Mouse (Mus musculus): ENCODE data around the gene Arf6. TPM values are rescaled to one million over a fixed set of nuclear protein-coding genes. Genes with fewer than 3 reads are reported as not detected.
"Not testable (repeated sequence)": the region's sequence is repeated elsewhere in the genome, so short reads cannot be mapped to it uniquely, and the experiment has no call there.

The Arf6 gene
- total RNA-seq, 2 experiments from 2014 or later: 56.8 to 58.9 TPM

DNA sequence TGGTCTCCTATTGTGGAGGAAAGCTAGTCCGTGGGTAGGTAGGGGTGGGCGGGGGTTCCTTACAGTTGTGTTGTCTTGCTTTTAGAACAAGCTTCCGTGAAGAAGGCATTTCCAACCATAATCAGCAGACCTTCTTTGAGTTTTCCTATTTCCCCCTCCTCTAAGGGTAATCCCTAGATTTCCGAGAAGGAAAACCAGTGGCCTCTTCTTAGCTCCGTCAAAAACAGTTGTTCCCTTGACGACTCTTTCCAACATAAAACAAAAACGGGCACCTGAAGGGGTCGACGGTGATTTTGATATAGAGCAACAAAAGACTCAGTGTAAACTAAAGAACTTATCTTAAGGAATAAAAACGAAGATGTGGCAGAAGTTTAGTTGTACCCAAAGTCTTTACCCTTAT lies 10.0 kb upstream of the Arf6 start:
- no peak for DNase-seq (ENCODE audit: extremely low spot score in 1 of 2, low spot score in 2 of 2)
- Histone ChIP-seq H3K27ac (peak overlapping the region; percentile 83), H3K4me3 (peak overlapping the region; percentile 64)
- intact Hi-C loops (cut with DNase I): loop anchor here (2.0 kb wide), 1 partner anchor 321 kb away; no protein-coding TSS in a partner anchor
- no peak for TF ChIP-seq CTCF (IDR thresholded peaks at IDR 0.05)

DNA sequence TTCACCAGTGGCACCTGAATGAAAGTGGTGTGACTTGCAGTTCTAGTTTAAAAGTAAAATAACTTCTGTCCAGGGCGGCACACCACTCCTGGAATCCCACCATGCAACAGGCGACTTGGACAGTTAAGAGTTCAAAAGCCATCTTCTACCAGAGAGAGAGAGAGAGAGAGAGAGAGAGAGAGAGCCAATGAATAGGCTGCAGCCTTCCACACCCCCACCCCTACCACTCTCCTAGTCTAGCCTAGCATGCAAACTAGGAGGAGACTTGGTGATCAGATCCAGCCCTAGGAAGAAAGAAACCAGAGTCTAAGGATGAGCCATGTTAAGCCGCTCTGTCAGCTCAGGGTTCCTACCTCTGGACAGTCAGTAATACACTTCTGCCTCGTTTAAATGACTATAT lies 9.6 kb upstream of the Arf6 start:
- intact Hi-C loops (cut with DNase I): no loop called here
- DNase-seq (ENCODE audit: extremely low spot score in 1 of 2, low spot score in 2 of 2): no peak
- H3K27ac ChIP-seq: no peak overlapping the region; the same call in 1 of the 2 replicates
- no peak for TF ChIP-seq CTCF (IDR thresholded peaks at IDR 0.05)
- no peak overlapping the region; the same call in 1 of the 2 replicates for H3K4me3 ChIP-seq

DNA sequence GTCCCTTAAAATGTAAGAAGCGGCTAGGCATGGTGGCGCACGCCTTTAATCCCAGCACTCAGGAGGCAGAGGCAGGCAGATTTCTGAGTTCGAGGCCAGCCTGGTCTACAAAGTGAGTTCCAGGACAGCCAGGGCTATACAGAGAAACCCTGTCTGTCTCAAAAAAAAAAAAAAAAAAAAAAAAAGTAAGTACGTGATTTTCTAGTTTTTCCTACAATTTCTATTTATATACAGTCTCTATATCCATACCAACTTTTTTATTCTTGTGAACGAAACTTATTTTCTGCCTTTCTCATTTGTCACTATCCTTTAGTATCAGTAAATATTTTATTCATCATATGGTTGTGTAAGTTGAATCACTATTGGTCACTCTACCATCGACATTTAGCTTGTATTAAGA lies 8.8 kb upstream of the Arf6 start:
- DNase-seq (ENCODE audit: extremely low spot score in 1 of 2, low spot score in 2 of 2); H3K27ac ChIP-seq; intact Hi-C loops (cut with DNase I); H3K4me3 ChIP-seq: not testable (repeated sequence)

DNA sequence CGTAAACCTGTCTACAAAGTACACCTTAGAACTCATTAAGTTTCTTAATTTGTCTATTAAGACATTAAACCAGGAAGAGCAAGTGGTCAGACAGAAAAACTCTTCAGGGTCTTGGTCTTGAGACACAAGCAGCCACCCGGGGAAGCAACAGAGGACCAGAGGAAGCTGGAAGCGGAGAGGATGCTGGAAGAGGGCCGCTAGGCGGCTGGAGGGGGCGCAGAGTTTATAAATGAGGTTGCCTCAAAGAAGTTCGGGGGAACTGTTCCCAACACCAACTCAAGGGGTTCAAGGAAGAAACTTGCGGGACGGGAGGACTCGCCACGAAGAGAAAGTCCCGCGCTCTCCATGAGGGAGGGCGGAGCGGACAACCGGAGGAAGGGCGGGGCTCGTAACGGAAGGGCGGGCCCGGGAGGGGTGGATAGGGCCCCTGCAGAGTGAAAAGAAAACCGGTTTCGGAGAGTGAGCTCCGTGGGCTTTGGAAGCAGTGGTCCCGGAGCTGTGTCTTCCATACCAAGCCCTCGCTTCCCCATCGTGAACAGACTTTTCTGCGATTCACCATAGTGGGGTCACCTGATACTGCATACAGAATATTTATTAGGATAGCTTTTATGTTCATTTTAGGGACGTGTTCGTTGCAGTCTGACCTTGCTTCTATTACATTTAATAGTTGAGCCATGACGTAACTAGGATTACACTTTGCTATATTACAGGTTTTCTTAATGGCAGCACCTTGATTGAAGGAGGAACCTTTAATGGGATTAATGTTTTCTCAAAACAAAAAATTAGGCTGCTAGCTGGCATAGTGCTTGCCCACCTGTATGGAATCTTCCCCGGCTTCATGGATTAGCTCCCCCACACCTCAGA lies 7.8 kb upstream of the Arf6 start:
- H3K27ac ChIP-seq: peak overlapping the region; percentile 81
- TF ChIP-seq CTCF (IDR thresholded peaks at IDR 0.05): peak; percentile 28
- intact Hi-C loops (cut with DNase I): no loop called here

DNA sequence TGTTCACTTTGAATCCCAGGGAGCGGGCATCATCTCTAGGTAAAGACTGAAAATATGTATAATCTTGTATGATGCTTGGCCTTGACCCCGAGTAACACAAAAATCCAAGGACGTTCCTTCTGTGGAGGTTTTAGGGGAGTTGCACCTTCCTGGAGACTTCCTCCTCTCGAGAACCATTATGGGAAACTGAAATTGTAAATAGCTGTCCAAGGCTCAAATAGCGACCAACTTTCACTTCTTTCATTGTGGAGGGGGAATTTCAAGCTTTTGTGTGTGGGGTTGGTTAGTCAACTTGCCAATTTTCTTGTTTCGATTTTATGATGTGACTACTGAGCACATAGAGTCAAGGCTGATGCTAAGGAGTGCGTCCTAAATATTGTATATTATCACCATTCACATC lies 6.2 kb upstream of the Arf6 start:
- DNase-seq (ENCODE audit: extremely low spot score in 1 of 2, low spot score in 2 of 2): no peak
- Histone ChIP-seq H3K4me3 (no peak overlapping the region), H3K27ac (no peak overlapping the region)
- no peak for TF ChIP-seq CTCF (IDR thresholded peaks at IDR 0.05)
- intact Hi-C loops (cut with DNase I): no loop called here

More for the DNA sequence above, 7.8 kb upstream of the Arf6 start:
- peak overlapping the region; percentile 60 for H3K4me3 ChIP-seq
- DNase-seq (ENCODE audit: extremely low spot score in 1 of 2, low spot score in 2 of 2): peak; percentile 65 to 71

DNA sequence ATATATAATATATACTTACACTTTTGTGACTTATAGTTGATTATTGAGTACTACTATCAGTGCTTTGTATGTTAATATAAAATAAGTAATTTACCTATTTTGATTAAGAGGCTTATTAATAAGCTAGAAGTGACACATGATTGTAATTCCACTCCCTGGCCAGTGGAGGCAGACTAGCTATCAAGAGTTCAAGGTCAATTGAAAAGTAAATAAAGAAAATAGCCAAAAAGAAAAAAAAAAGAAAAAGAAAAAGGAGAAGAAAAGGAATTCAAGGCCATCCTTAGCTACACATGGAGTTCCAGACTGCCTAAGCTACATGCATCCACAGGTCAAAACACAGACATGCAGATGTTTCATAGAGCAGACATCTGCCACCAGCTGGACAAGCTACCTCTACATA lies 5.5 kb upstream of the Arf6 start:
- DNase-seq (ENCODE audit: extremely low spot score in 1 of 2, low spot score in 2 of 2): no peak
- intact Hi-C loops (cut with DNase I): no loop called here
- no peak overlapping the region for H3K4me3 ChIP-seq
- no peak overlapping the region for H3K27ac ChIP-seq
- peak; percentile 52 for TF ChIP-seq CTCF (IDR thresholded peaks at IDR 0.05)

DNA sequence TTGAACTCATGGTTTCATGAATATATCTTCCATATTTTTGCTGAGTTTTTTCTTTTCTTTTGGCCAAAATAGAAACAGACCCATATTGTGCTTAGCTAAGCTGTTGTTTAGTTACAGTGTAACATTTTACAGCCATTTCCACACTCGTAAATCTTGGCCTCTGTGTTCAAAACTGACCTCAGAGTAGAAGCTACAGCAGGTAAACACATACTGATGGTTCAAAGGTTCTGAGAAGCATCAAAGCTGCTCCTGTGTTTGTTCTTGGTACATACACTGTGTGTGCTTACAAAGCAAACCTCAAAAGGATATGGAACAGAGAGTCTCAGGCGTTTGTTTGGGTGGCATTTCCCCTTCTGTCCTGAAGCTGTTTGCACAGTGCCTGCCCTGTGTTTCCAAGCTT lies 4.4 kb upstream of the Arf6 start:
- no peak overlapping the region for H3K27ac ChIP-seq
- no peak for DNase-seq (ENCODE audit: extremely low spot score in 1 of 2, low spot score in 2 of 2)
- TF ChIP-seq CTCF (IDR thresholded peaks at IDR 0.05): no peak
- intact Hi-C loops (cut with DNase I): no loop called here
- H3K4me3 ChIP-seq: no peak overlapping the region

DNA sequence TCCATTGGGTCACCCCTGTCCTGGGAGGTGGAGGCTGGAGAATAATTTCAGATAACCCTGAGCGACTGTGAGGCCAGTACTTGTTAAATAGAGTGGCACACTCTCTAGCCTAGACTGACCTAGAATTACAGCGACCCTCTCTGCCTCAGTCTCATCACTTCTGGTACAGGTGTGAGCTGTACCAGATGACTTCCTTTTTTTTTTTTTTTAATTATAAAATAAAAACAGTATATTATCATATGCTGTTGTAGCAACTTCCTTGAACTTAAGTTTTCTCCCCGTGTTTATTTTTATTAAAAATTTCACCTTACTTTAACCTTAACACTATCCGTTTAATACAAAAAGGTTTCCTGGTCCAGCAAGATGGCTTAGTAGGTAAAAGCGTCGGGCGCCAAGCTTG lies 1.0 kb upstream of the Arf6 start:
- peak overlapping the region; percentile 96 for H3K27ac ChIP-seq
- H3K4me3 ChIP-seq: peak overlapping the region; percentile 100
- no peak for TF ChIP-seq CTCF (IDR thresholded peaks at IDR 0.05)
- no peak for DNase-seq (ENCODE audit: extremely low spot score in 1 of 2, low spot score in 2 of 2)
- intact Hi-C loops (cut with DNase I): loop anchor here (2.0 to 5.0 kb wide), 2 partner anchors 86 to 204 kb away; no protein-coding TSS in a partner anchor

DNA sequence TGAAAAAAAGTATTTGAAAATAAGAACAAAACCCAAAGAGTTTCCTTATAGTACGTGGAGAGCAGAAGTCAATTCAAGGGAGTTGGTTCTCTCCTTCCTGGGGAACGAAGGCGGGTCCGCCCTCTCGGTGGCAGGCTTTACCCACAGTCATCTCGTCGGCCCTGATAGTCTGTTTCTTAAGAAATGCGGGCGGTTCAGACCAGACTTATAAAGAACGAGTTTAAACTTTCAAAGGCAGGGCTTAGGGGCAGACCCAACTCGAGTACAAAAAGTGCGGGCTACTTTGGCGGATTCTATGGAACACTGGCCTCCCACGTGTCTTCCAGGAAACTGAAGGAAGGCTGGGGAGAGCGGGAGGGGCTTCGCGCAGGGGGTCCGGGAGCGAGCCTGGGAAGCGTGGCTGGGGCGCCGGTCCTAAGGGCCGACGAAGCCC lies 513 bp upstream of the Arf6 start:
- peak overlapping the region; percentile 96 for H3K27ac ChIP-seq
- TF ChIP-seq CTCF (IDR thresholded peaks at IDR 0.05): peak; percentile 31
- no peak for DNase-seq (ENCODE audit: extremely low spot score in 1 of 2, low spot score in 2 of 2)
- peak overlapping the region; percentile 100 for H3K4me3 ChIP-seq
- intact Hi-C loops (cut with DNase I): loop anchor here (2.0 to 5.0 kb wide), 2 partner anchors 86 to 203 kb away; no protein-coding TSS in a partner anchor

DNA sequence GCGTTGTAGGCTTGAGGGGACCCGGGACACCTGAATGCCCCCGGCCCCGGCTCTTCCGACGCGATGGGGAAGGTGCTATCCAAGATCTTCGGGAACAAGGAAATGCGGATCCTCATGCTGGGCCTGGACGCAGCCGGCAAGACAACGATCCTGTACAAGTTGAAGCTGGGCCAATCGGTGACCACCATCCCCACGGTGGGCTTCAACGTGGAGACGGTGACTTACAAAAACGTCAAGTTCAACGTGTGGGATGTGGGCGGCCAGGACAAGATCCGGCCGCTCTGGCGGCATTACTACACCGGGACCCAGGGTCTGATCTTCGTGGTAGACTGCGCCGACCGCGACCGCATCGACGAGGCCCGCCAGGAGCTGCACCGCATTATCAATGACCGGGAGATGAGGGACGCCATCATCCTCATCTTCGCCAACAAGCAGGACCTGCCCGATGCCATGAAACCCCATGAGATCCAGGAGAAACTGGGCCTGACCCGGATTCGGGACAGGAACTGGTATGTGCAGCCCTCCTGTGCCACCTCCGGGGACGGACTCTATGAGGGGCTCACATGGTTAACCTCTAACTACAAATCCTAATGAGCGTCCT lies 881 bp downstream of the Arf6 start:
- Histone ChIP-seq H3K27ac (peak overlapping the region; percentile 96), H3K4me3 (peak overlapping the region; percentile 100)
- peak; percentile 11 to 20 for DNase-seq (ENCODE audit: extremely low spot score in 1 of 2, low spot score in 2 of 2)
- intact Hi-C loops (cut with DNase I): loop anchor here (1.0 to 5.0 kb wide), 3 partner anchors 84 to 210 kb away; partner anchors contain the start of gene Vcpkmt
- TF ChIP-seq CTCF (IDR thresholded peaks at IDR 0.05): no peak

DNA sequence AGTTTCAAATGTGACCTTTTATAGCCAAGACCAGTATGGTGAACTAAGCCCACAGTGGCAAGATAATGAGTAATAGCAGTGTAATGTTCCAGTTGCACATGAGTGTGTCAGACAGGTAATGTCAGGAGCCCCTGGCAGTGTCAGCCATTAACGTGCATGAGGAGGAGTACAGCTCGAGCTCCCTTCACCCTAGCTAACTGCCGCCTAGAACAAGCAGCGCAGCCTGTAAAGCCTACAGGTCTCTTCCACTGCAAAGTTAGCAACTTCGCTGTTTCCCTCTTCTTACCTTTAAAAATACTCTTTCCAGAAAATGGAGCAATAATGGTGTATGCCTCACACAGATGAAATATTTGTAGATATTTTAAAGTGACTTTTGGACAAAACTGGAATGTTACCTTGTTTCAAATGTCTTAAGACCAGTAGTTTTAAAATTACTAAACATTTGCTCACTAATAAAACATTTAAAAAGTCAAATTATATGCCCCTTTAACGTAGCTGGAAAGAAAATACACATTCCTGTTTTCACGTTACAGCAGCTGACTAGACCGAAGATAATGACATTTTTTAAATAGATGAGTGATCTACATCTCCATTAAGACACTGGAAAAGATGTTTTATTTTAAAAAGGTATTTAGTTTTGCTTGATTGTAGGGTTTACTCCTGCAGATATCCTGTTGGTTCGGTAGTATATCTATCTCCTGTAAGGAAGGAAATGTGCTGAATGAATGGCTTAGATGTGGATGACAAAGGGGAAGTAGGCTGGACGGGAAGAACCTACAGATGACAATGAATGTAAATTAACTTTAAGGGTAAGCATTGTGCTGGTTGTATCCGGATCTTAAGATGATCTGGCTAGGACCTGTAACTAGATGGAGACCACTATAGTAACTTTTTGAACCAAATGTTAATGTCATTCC lies 2.2 kb downstream of the Arf6 start:
- intact Hi-C loops (cut with DNase I): loop anchor here (2.0 to 5.0 kb wide), 2 partner anchors 83 to 209 kb away; partner anchors contain the start of gene Vcpkmt
- Histone ChIP-seq H3K4me3 (peak overlapping the region; percentile 100), H3K27ac (no peak overlapping the region)
- TF ChIP-seq CTCF (IDR thresholded peaks at IDR 0.05): no peak
- DNase-seq (ENCODE audit: extremely low spot score in 1 of 2, low spot score in 2 of 2): no peak

Data from left cerebral cortex, adult 2 months (tissue).